Mouse (Mus musculus): ENCODE measurements around the gene Slc39a11.

Slc39a11 gene

GRCm38 (mm10) chr11:113649353-113650210, at the start of gene Slc39a11:
Gene Slc39a11, minus strand, starts transcription at chr11:113650079.
- peak; percentile 57 for DNase-seq (ENCODE audit: low read depth)

- no peak for DNase-seq (ENCODE audit: low read depth)
These were observed 49.8 kb upstream of the Slc39a11 start for GRCm38 (mm10) chr11:113699643-113700042.

GRCm38 (mm10) chr11:113698013-113698545, 48.2 kb upstream of the Slc39a11 start:
- no peak for DNase-seq (ENCODE audit: low read depth)

- no peak for DNase-seq (ENCODE audit: low read depth)
These were observed 47.7 kb upstream of the Slc39a11 start for GRCm38 (mm10) chr11:113697571-113697970.

- no peak for DNase-seq (ENCODE audit: low read depth)
These were observed 42.0 kb upstream of the Slc39a11 start for GRCm38 (mm10) chr11:113691851-113692250.

GRCm38 (mm10) chr11:113691318-113691717, 41.4 kb upstream of the Slc39a11 start:
- DNase-seq (ENCODE audit: low read depth), result no peak

GRCm38 (mm10) chr11:113690506-113690905, 40.6 kb upstream of the Slc39a11 start:
- DNase-seq (ENCODE audit: low read depth), result no peak

GRCm38 (mm10) chr11:113687031-113687430, 37.2 kb upstream of the Slc39a11 start:
- no peak for DNase-seq (ENCODE audit: low read depth)

- peak; percentile 36 for DNase-seq (ENCODE audit: low read depth)
These were observed 35.0 kb upstream of the Slc39a11 start for GRCm38 (mm10) chr11:113684707-113685426.

GRCm38 (mm10) chr11:113683957-113684706, 34.3 kb upstream of the Slc39a11 start, which contains the start of the genes Fam104a and D11Wsu47e:
Gene Fam104a, minus strand, starts transcription at chr11:113684155.
Gene D11Wsu47e, plus strand, starts transcription at chr11:113684412.
- peak; percentile 84 for DNase-seq (ENCODE audit: low read depth)

GRCm38 (mm10) chr11:113683627-113683956, 33.7 kb upstream of the Slc39a11 start:
- DNase-seq (ENCODE audit: low read depth), result no peak

- peak; percentile 30 for DNase-seq (ENCODE audit: low read depth)
These were observed 33.2 kb upstream of the Slc39a11 start for GRCm38 (mm10) chr11:113682897-113683626.

- DNase-seq (ENCODE audit: low read depth), result no peak
These were observed 32.1 kb upstream of the Slc39a11 start for GRCm38 (mm10) chr11:113681979-113682378.

GRCm38 (mm10) chr11:113680954-113681353, 31.1 kb upstream of the Slc39a11 start:
- DNase-seq (ENCODE audit: low read depth), result peak; percentile 61

- no peak for DNase-seq (ENCODE audit: low read depth)
These were observed 28.5 kb upstream of the Slc39a11 start for GRCm38 (mm10) chr11:113678373-113678772.

GRCm38 (mm10) chr11:113677378-113677777, 27.5 kb upstream of the Slc39a11 start:
- DNase-seq (ENCODE audit: low read depth), result no peak

- DNase-seq (ENCODE audit: low read depth), result no peak
These were observed 27.0 kb upstream of the Slc39a11 start for GRCm38 (mm10) chr11:113676847-113677246.

- DNase-seq (ENCODE audit: low read depth), result no peak
These were observed 24.7 kb upstream of the Slc39a11 start for GRCm38 (mm10) chr11:113674595-113674994.

- DNase-seq (ENCODE audit: low read depth), result no peak
These were observed 23.7 kb upstream of the Slc39a11 start for GRCm38 (mm10) chr11:113673614-113674013.

- DNase-seq (ENCODE audit: low read depth), result no peak
These were observed 19.8 kb upstream of the Slc39a11 start for GRCm38 (mm10) chr11:113669711-113670110.

- no peak for DNase-seq (ENCODE audit: low read depth)
These were observed 19.0 kb upstream of the Slc39a11 start for GRCm38 (mm10) chr11:113668857-113669256.
